Mouse (Mus musculus) bone marrow, adult 2 months (tissue): ENCODE data around the gene G0s2. TPM values are rescaled to one million over a fixed set of nuclear protein-coding genes. Genes with fewer than 3 reads are reported as not detected.
"Not testable (repeated sequence)": the region's sequence is repeated elsewhere in the genome, so short reads cannot be mapped to it uniquely, and the experiment has no call there.

Source experiments
- H3K27ac ChIP-seq: fragments of 200-500 bp; 2 replicates; pipeline ENCODE4 v1.5.1; 2012; ENCODE audit warnings: low read depth, mild to moderate bottlenecking, control low read depth, inconsistent platforms, low read length; ENCODE audit not compliant: control insufficient read depth, poor library complexity, insufficient read depth
- H3K4me1 ChIP-seq: fragments of 200-500 bp; 2 replicates; pipeline ENCODE4 v1.6.1; 2011; ENCODE audit warnings: low read length; ENCODE audit not compliant: control insufficient read depth, insufficient read depth
- H3K4me3 ChIP-seq: fragments of 200-500 bp; replicated peaks from 2 replicates; pipeline ENCODE3; 2011; ENCODE audit warnings: mild to moderate bottlenecking, low read depth, low read length, control low read depth; ENCODE audit not compliant: control insufficient read depth
- CTCF ChIP-seq: fragments of 200-500 bp; IDR thresholded peaks from 2 replicates; pipeline ENCODE4 v1.5.1; 2011; ENCODE audit warnings: low read length, control low read depth; ENCODE audit not compliant: control insufficient read depth, insufficient read depth
- POLR2A ChIP-seq: fragments of 200-500 bp; IDR thresholded peaks from 2 replicates; pipeline ENCODE4 v1.6.1; 2011; ENCODE audit warnings: low read depth, mild to moderate bottlenecking, control low read depth, low read length, borderline replicate concordance; ENCODE audit not compliant: control insufficient read depth
- WGBS: fragments of 180-500 bp; shearing (Covaris S2); methylation state at CpG from one replicate; pipeline ENCODE4 v1.1.7; 2018; 5-methylcytosine and 5-hydroxymethylcytosine counted together
- polyA plus RNA-seq: library from polyadenylated mRNA; stranded (reverse); fragments of >200 nt; gene quantifications from 2 replicates; pipeline ENCODE4 v1.2.4, GENCODE M21; 2011; ENCODE audit warnings: low replicate concordance; ENCODE audit not compliant: missing spikeins, insufficient read depth, insufficient read length

Gene G0s2
- polyA plus RNA-seq, 1 experiment, result 23.6 TPM

GRCm38 (mm10) chr1:193263026-193263907 lies 9.8 kb downstream of the G0s2 start:
- 57% methylated on average over 8 of the region's 8 CpGs for WGBS
- H3K27ac ChIP-seq, result peak overlapping the region; percentile 77
- peak overlapping the region; percentile 53 for H3K4me3 ChIP-seq
- TF ChIP-seq POLR2A, result no peak
- TF ChIP-seq CTCF, result no peak
- H3K4me1 ChIP-seq, result peaks cover 4% of the 10 kb centered on the region; the same call in 1 of the 2 replicates

DNA sequence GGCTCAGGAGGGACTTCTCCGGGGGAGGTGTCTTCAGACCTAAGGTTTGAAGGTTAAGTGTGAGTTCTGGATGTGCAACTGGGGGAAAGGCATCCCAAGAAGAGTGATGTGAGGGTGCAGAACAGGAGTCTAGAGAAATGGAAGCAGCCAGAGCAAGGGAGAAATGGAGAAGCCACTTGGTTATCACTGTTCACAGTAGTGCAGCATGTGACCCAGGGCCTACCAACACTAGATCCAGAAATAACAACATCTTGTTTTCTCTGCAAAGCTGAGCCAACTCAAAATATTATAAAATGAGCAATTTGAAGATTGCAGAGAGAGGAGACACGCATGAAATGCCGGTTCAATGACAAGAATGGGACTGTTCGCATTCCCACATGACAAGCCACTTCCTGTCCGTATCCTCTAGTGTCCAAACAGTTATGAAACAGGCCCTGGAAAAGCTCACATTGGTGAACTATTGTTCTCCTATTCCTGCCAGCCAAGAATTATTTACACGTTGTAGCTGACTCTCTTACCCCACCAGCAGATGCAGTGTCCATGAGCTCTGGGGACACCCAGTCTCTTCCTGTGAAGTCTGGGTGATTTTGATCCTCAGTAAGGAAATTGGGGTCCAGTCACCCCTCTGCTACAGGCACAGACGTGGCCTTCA lies 11.0 kb downstream of the G0s2 start:
- TF ChIP-seq POLR2A (no peak), CTCF (no peak)
- 40% methylated on average over 7 of the region's 7 CpGs for WGBS
- H3K4me1 ChIP-seq, result peaks cover 4% of the 10 kb centered on the region; the same call in 1 of the 2 replicates
- H3K27ac ChIP-seq, result no peak overlapping the region
- no peak overlapping the region for H3K4me3 ChIP-seq

DNA sequence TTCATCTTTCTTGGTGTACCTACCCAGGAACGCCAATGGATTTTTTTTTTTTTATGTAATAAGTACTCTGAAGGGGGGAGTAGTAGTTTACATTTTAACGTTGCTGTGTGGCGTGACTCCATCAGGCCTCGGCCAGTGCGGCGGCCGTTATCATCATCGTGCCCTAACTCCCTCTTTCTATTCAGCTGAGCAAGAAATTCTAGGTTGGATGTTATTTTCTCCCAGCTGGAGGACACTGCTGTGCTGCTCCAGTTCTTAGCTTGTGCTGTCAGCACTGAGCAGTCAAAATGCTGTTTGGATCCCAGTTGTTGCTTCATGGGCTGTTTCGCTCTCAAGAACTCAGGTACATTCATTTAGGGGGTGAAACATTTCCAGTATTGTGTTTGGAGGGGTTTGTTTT lies 13.5 kb downstream of the G0s2 start:
- no peak for TF ChIP-seq CTCF
- no peak for TF ChIP-seq POLR2A
- peaks cover 2% of the 10 kb centered on the region; the same call in 1 of the 2 replicates for H3K4me1 ChIP-seq
- H3K4me3 ChIP-seq, result no peak overlapping the region
- no peak overlapping the region for H3K27ac ChIP-seq
- WGBS, result 88% methylated on average over 9 of the region's 9 CpGs

DNA sequence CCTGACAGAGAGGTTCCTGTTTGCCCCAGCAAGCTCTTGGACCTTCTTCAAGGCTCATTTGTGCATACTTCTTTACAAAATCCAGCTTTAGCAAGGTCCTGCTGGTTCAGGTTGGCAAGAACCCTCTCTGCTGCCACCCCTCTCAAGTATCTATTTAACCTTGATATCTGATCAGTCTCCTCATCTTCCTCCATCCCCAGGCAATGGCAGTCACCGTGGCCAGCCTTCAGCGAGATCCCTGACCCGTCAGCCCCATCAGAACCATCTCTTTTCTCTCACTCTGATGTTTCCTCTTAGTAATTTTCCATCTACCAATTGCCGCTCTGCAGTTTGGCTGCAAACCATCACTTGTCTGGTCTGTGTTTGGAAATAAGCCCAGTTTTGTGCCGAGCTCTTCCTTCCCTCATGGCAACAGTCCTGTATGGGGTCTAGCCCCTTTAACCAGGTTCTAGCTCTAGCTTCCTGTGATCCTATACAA lies 16.4 kb downstream of the G0s2 start:
- H3K4me1 ChIP-seq, result no peaks in the 10 kb centered on the region; the same call in 1 of the 2 replicates
- WGBS, result 13% methylated on average over 5 of the region's 5 CpGs
- TF ChIP-seq CTCF (no peak), POLR2A (no peak)
- H3K27ac ChIP-seq, result no peak overlapping the region
- H3K4me3 ChIP-seq, result no peak overlapping the region

DNA sequence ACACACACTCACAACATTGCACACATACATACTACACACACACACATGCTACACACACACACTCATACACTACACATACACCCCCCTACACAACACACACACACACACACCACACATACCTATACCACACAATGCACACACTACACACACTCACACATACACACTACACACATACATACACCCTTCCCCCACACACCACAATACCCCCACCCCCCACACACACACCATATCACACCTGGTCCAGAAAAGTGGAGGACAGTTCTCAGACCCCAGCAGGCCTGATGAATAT lies 16.8 kb downstream of the G0s2 start:
- H3K4me3 ChIP-seq, result no peak overlapping the region
- TF ChIP-seq CTCF (no peak), POLR2A (no peak)
- no peak overlapping the region for H3K27ac ChIP-seq
- H3K4me1 ChIP-seq, result no peaks in the 10 kb centered on the region; the same call in 1 of the 2 replicates

- 21% methylated on average over 3 of the region's 3 CpGs for WGBS
These were observed 17.3 kb downstream of the G0s2 start for GRCm38 (mm10) chr1:193255488-193256288.

DNA sequence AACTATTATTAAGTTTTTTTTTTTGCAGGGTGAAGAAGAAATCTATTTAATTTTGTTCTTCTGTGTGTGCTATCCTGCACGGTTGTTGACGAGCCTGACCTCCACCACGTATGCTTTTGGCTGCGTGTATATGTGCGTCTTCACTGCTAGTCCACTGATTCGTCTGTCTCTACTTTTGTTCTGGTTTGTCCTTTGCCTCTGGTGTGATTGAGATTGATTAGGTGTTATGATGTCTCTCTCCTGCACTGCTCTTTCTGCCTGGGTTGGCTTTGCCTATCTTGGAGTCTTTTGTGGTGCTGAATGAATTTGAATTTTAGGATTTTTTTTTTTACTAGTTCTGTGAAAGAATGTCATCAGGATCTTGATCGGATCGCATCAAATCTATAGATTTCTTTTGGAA lies 18.0 kb downstream of the G0s2 start:
- no peaks in the 10 kb centered on the region; the same call in 1 of the 2 replicates for H3K4me1 ChIP-seq
- H3K4me3 ChIP-seq, result no peak overlapping the region
- TF ChIP-seq CTCF, result no peak
- TF ChIP-seq POLR2A, result no peak
- 71% methylated on average over 8 of the region's 8 CpGs for WGBS
- H3K27ac ChIP-seq, result no peak overlapping the region

More at GRCm38 (mm10) chr1:193255488-193256288, 17.3 kb downstream of the G0s2 start:
- TF ChIP-seq CTCF, result no peak
- TF ChIP-seq POLR2A, result no peak
- no peak overlapping the region for H3K4me3 ChIP-seq
- no peaks in the 10 kb centered on the region; the same call in 1 of the 2 replicates for H3K4me1 ChIP-seq
- no peak overlapping the region for H3K27ac ChIP-seq

GRCm38 (mm10) chr1:193253895-193254294 lies 19.1 kb downstream of the G0s2 start:
- not testable (repeated sequence) for H3K27ac ChIP-seq, H3K4me3 ChIP-seq, H3K4me1 ChIP-seq
- WGBS, result 58% methylated on average over 3 of the region's 3 CpGs
